Mouse (Mus musculus): Measurements from ENCODE around the gene Gm7271. TPM values are rescaled to one million over a fixed set of nuclear protein-coding genes. Genes with fewer than 3 reads are reported as not detected.

Gene Gm7271
- polyA plus RNA-seq, 1 experiment = not detected

- H3K4me1 ChIP-seq (ENCODE audit: control insufficient read depth, insufficient read depth, insufficient read length) = no peaks in the 10 kb centered on the region
- H3K27me3 ChIP-seq (ENCODE audit: control insufficient read depth, insufficient read depth, low read length) = no peaks in the 10 kb centered on the region
- 34% methylated on average over 3 of the region's 3 CpGs for WGBS
- H3K36me3 ChIP-seq (ENCODE audit: control insufficient read depth, insufficient read depth, low read length) = peaks cover 27% of the 10 kb centered on the region
- no peak overlapping the region for H3K4me3 ChIP-seq (ENCODE audit: extremely low read depth, insufficient read depth, insufficient read length)
- DNase-seq (ENCODE audit: low read depth in 1 of 2, low spot score in 2 of 2) = peak; percentile 55 to 65
- TF ChIP-seq POLR2A (IDR thresholded peaks at IDR 0.05; ENCODE audit: low read depth, low read length) (no peak), CTCF (IDR thresholded peaks at IDR 0.05; ENCODE audit: extremely low read depth, insufficient read depth, insufficient read length, insufficient replicate concordance) (peak; percentile 98; the same call in 1 of the 2 replicates)
- H3K27ac ChIP-seq (ENCODE audit: insufficient read depth, low read length) = no peak overlapping the region
These were observed 81.5 kb downstream of the Gm7271 start for GRCm38 (mm10) chr5:76565321-76565720.

Other genes with a start within 250 kb of the Gm7271 start
- 5.1 and 5.6 TPM in 2 replicates for gene Clock, start 179.2 kb upstream of the Gm7271 start, polyA plus RNA-seq (2012; rRNA removed)
- not detected in 2 replicates for gene Pdcl2, start 152.9 kb upstream of the Gm7271 start, polyA plus RNA-seq (2012; rRNA removed)
- not detected in 2 replicates for gene Nmu, start 120.3 kb upstream of the Gm7271 start, polyA plus RNA-seq (2012; rRNA removed)
- 16.4 and 21.0 TPM in 2 replicates for gene Exoc1, start 45.3 kb downstream of the Gm7271 start, polyA plus RNA-seq (2012; rRNA removed)
- 1.3 and 1.6 TPM in 2 replicates for gene Cep135, start 104.7 kb downstream of the Gm7271 start, polyA plus RNA-seq (2012; rRNA removed)
- gene C530008M17Rik, start 172.5 kb downstream of the Gm7271 start, polyA plus RNA-seq (2012; rRNA removed) = 4.2 and 8.8 TPM in 2 replicates

Measured in spleen, adult 2 months (tissue).